Comparison of ENCODE assay signal across 16 mouse cellular contexts in the genomic region with DNA sequence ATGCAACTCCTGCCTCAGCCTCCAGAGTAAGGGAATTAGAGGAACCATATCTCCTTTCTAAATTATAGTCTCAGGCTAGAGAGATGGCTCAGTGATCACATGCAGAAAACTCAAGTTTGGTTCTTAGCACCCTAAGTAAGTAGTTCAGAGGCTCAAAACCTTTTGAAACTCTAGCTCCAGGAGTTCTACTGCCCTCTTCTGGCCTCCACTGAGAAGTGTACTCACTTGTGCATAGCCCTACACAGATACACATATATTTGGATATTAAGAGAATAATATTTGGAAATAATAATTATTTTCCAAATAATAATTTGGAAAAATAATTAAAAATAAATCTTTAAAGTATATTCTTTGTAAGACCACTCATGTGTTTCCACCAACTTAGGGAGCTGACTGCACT.
"Had no signal": no experiment of that assay in that cellular context is flagged by ENCODE, and none has a peak within 500 bp of the region (broad histone marks: within the 10 kb centered on the region; RNA-seq: fewer than 3 reads in every experiment).

No protein-coding gene starts in this region.

- H3K27ac ChIP-seq: kidney, embryonic 15.5 days; limb, embryonic 10.5 days; limb, embryonic 13.5 days; liver, embryonic 13.5 days had no signal

- H3K9ac ChIP-seq: kidney, embryonic 15.5 days; limb, embryonic 13.5 days; liver, embryonic 13.5 days had no signal

- H3K4me2 ChIP-seq: kidney, embryonic 15.5 days; limb, embryonic 13.5 days; liver, embryonic 13.5 days; midbrain, embryonic 11.5 days had no signal

- DNase-seq: kidney, adult 8-10 months; kidney, postnatal 10 days; kidney, postnatal 4 days; layer of hippocampus, postnatal 36 days; liver; liver, embryonic 13.5 days; lung, adult 2 months; lung, postnatal 14 days; lung, postnatal 4 days; midbrain, embryonic 14.5 days; thymus, adult 18-20 months; thymus, postnatal 14 days had no signal

- H3K27me3 ChIP-seq: kidney, embryonic 15.5 days; limb, embryonic 13.5 days; liver, embryonic 13.5 days had no signal

- H3K36me3 ChIP-seq: kidney, embryonic 15.5 days; limb, embryonic 10.5 days; limb, embryonic 13.5 days; liver, embryonic 13.5 days had no signal

- H3K4me3 ChIP-seq: kidney, embryonic 15.5 days; limb, embryonic 10.5 days; limb, embryonic 13.5 days; liver, embryonic 13.5 days had no signal

- H3K9me3 ChIP-seq: kidney, embryonic 15.5 days; limb, embryonic 10.5 days; limb, embryonic 13.5 days; liver, embryonic 13.5 days had no signal

- H3K4me1 ChIP-seq: kidney, embryonic 15.5 days; limb, embryonic 10.5 days; limb, embryonic 13.5 days; liver, embryonic 13.5 days had no signal
